Mouse (Mus musculus) MEL (cell line): ENCODE measurements around the gene C1qb. TPM values are rescaled to one million over a fixed set of nuclear protein-coding genes. Genes with fewer than 3 reads are reported as not detected.

Experiments used
- DNase-seq: peaks from one replicate; pipeline ENCODE4 v3.0.0; 2011; ENCODE audit warnings: low read depth, low spot score
- H3K27ac ChIP-seq: 2 replicates; pipeline ENCODE4 v1.5.1; 2012; ENCODE audit warnings: low read depth, mild to moderate bottlenecking, control low read depth, low read length, moderate library complexity; ENCODE audit not compliant: control insufficient read depth
- H3K27me3 ChIP-seq, 2 experiments: fragments of 150-350 bp in 1 of 2; sonication (generic) in 1 of 2; 2 replicates each; pipeline ENCODE4 v1.6.1; 2012; ENCODE audit warnings: low read length in 2 of 2, mild to moderate bottlenecking in 2 of 2, improper control_type of control experiment in 1 of 2, moderate library complexity in 1 of 2; ENCODE audit not compliant: insufficient read depth in 2 of 2, control insufficient read depth in 1 of 2
- H3K36me3 ChIP-seq, 2 experiments: 2 replicates each; pipeline ENCODE4 v1.6.1; 2012 to 2014; ENCODE audit warnings: low read length in 2 of 2, improper control_type of control experiment in 1 of 2, inconsistent platforms in 1 of 2, mild to moderate bottlenecking in 1 of 2; ENCODE audit not compliant: insufficient read depth in 2 of 2, control insufficient read depth in 1 of 2
- H3K4me1 ChIP-seq, 2 experiments: fragments of 150-350 bp in 1 of 2; sonication (generic) in 1 of 2; 2 replicates each; pipeline ENCODE4 v1.6.1; 2012; ENCODE audit warnings: low read length in 2 of 2, improper control_type of control experiment in 1 of 2, mild to moderate bottlenecking in 1 of 2; ENCODE audit not compliant: insufficient read depth in 2 of 2, control insufficient read depth in 1 of 2
- H3K4me3 ChIP-seq, 2 experiments: fragments of 150-350 bp in 1 of 2; sonication (generic) in 1 of 2; 2 replicates each; pipeline ENCODE4 v1.5.1; 2012; ENCODE audit warnings: low read depth in 2 of 2, low read length in 2 of 2, mild to moderate bottlenecking in 2 of 2, moderate library complexity in 2 of 2, control low read depth in 1 of 2, improper control_type of control experiment in 1 of 2; ENCODE audit not compliant: control insufficient read depth in 1 of 2, insufficient read depth in 1 of 2
- H3K79me2 ChIP-seq: 2 replicates; pipeline ENCODE4 v1.6.1; 2012; ENCODE audit warnings: mild to moderate bottlenecking, low read length, moderate library complexity; ENCODE audit not compliant: control insufficient read depth, poor library complexity, insufficient read depth
- H3K9ac ChIP-seq: 2 replicates; pipeline ENCODE4 v1.6.1; 2012; ENCODE audit warnings: low read depth, mild to moderate bottlenecking, control low read depth, low read length, moderate library complexity; ENCODE audit not compliant: control insufficient read depth, poor library complexity, severe bottlenecking
- H3K9me3 ChIP-seq: fragments of 150-350 bp; sonication (generic); replicated peaks from 2 replicates; pipeline ENCODE4 v1.6.1; 2012; ENCODE audit warnings: mild to moderate bottlenecking, low read length, improper control_type of control experiment, moderate library complexity; ENCODE audit not compliant: insufficient read depth
- BHLHE40 ChIP-seq: IDR thresholded peaks from 2 replicates; pipeline ENCODE4 v1.6.1; 2012; ENCODE audit warnings: low read depth, mild to moderate bottlenecking, inconsistent platforms, low read length, improper control_type of control experiment, borderline replicate concordance
- CHD1 ChIP-seq: IDR thresholded peaks from 2 replicates; pipeline ENCODE4 v1.6.1; 2012; ENCODE audit warnings: low read depth, mild to moderate bottlenecking, inconsistent platforms, low read length, improper control_type of control experiment
- CTCF ChIP-seq, 3 experiments: IDR thresholded peaks in 2 of 3; conservative IDR thresholded peaks in 1 of 3; 2 replicates each; pipeline ENCODE4 v1.5.1; 2011 to 2012; ENCODE audit warnings: low read length in 3 of 3, low read depth in 2 of 3, mild to moderate bottlenecking in 2 of 3, improper control_type of control experiment in 1 of 3, inconsistent platforms in 1 of 3, mixed read lengths in 1 of 3, moderate library complexity in 1 of 3; ENCODE audit not compliant: control insufficient read depth in 1 of 3, insufficient read depth in 1 of 3, poor library complexity in 1 of 3, severe bottlenecking in 1 of 3
- GABPA ChIP-seq: IDR thresholded peaks from 2 replicates; pipeline ENCODE4 v1.6.1; 2012; ENCODE audit warnings: low read depth, mild to moderate bottlenecking, inconsistent platforms, low read length, improper control_type of control experiment, moderate library complexity
- KAT2A ChIP-seq: conservative IDR thresholded peaks from 2 replicates; pipeline ENCODE4 v1.6.1; 2012; ENCODE audit warnings: low read depth, low read length, improper control_type of control experiment, inconsistent platforms
- MAX ChIP-seq: IDR thresholded peaks from 2 replicates; pipeline ENCODE4 v1.6.1; 2011; ENCODE audit warnings: low read length, improper control_type of control experiment
- MEF2A ChIP-seq: IDR thresholded peaks from 2 replicates; pipeline ENCODE4 v1.6.1; 2014; ENCODE audit warnings: low read depth, mild to moderate bottlenecking, inconsistent platforms, low read length, improper control_type of control experiment; ENCODE audit not compliant: poor library complexity, insufficient replicate concordance, severe bottlenecking; ENCODE audit errors: extremely low read depth
- MYC ChIP-seq: IDR thresholded peaks from 2 replicates; pipeline ENCODE4 v1.6.1; 2011; ENCODE audit warnings: low read depth, mild to moderate bottlenecking, low read length, improper control_type of control experiment, moderate library complexity
- NELFE ChIP-seq: IDR thresholded peaks from 2 replicates; pipeline ENCODE4 v1.6.1; 2011; ENCODE audit warnings: low read depth, low read length, improper control_type of control experiment
- POLR2AphosphoS2 ChIP-seq: IDR thresholded peaks from 2 replicates; pipeline ENCODE4 v1.6.1; 2011; ENCODE audit warnings: low read length, improper control_type of control experiment
- POLR2AphosphoS5 ChIP-seq: IDR thresholded peaks from 2 replicates; pipeline ENCODE4 v1.6.1; 2012; ENCODE audit warnings: low read depth, borderline replicate concordance, mild to moderate bottlenecking, inconsistent platforms, low read length, moderate library complexity, mixed read lengths
- RAD21 ChIP-seq: IDR thresholded peaks from 2 replicates; pipeline ENCODE4 v1.6.1; 2011; ENCODE audit warnings: mild to moderate bottlenecking, low read depth, low read length, improper control_type of control experiment
- RCOR1 ChIP-seq: IDR thresholded peaks from 2 replicates; pipeline ENCODE4 v1.6.1; 2012; ENCODE audit warnings: low read depth, mild to moderate bottlenecking, inconsistent platforms, low read length, improper control_type of control experiment
- SIN3A ChIP-seq: IDR thresholded peaks from 2 replicates; pipeline ENCODE4 v1.6.1; 2012; ENCODE audit warnings: low read length, improper control_type of control experiment, inconsistent platforms
- TAL1 ChIP-seq: IDR thresholded peaks from 2 replicates; pipeline ENCODE4 v1.6.1; 2012; ENCODE audit warnings: mild to moderate bottlenecking, inconsistent platforms, low read length, moderate library complexity, mixed read lengths
- USF1 ChIP-seq: IDR thresholded peaks from 2 replicates; pipeline ENCODE4 v1.6.1; 2014; ENCODE audit warnings: low read depth, mild to moderate bottlenecking, inconsistent platforms, low read length, improper control_type of control experiment, moderate library complexity
- ZKSCAN1 ChIP-seq: IDR thresholded peaks from 2 replicates; pipeline ENCODE4 v1.6.1; 2012; ENCODE audit warnings: low read depth, mild to moderate bottlenecking, inconsistent platforms, low read length, improper control_type of control experiment, moderate library complexity
- ZMIZ1 ChIP-seq: IDR thresholded peaks from 2 replicates; pipeline ENCODE4 v1.6.1; 2012; ENCODE audit warnings: low read depth, mild to moderate bottlenecking, inconsistent platforms, low read length, improper control_type of control experiment, moderate library complexity
- ZNF384 ChIP-seq: IDR thresholded peaks from 2 replicates; pipeline ENCODE4 v1.6.1; 2012; ENCODE audit warnings: low read depth, mild to moderate bottlenecking, inconsistent platforms, low read length, improper control_type of control experiment
- polyA plus RNA-seq, 2 experiments: library from polyadenylated mRNA; stranded (reverse) in 1 of 2; unstranded in 1 of 2; fragments of >175 nt in 1 of 2; fragments of >200 nt in 1 of 2; gene quantifications; 2 replicates each; pipeline versions ENCODE4 v1.2.1 to v1.2.4; 2012; ENCODE audit warnings: low replicate concordance in 2 of 2, low read depth in 1 of 2; ENCODE audit not compliant: insufficient read length in 2 of 2, insufficient read depth in 1 of 2, missing spikeins in 1 of 2
- total RNA-seq: library from RNA; depleted of rRNA; stranded (reverse); fragments of 300-350 nt; gene quantifications from 2 replicates; pipeline ENCODE4 v1.2.3, GENCODE M21; 2012

The C1qb gene
- total and polyA plus RNA-seq, 3 experiments = not detected

DNA sequence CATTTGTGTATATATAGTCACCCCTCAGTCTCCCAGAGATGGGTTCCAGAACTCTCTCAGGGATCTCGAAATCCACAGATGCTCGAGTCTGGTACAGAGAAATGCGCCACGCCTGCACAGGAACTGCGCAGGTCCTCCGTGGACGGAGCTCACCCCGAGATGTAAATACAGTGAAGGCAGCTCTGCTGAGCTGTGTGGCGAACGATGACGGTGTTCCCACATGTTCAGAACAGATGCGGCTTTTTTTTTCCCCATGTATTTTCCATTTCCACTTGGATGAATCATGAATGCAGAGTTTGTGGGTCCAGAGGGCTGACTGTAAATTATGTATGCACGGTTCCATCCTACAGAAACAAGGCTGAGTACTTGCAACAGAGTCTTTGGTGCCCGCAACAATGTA is 11.0 kb downstream of the C1qb start:
- no peaks in the 10 kb centered on the region for H3K9me3 ChIP-seq
- no peak for TF ChIP-seq RAD21
- TF ChIP-seq NELFE = no peak
- no peak for TF ChIP-seq CTCF (IDR thresholded peaks at IDR 0.05 in 2 of 3, conservative IDR thresholded peaks at IDR 0.05 in 1 of 3; ENCODE audit: control insufficient read depth in 1 of 3, insufficient read depth in 1 of 3, low read depth in 2 of 3, low read length in 3 of 3, poor library complexity in 1 of 3, severe bottlenecking in 1 of 3)
- TF ChIP-seq POLR2AphosphoS2 = no peak
- TF ChIP-seq KAT2A = no peak
- no peak for TF ChIP-seq MEF2A
- TF ChIP-seq MYC = no peak
- TF ChIP-seq USF1 = no peak
- TF ChIP-seq SIN3A = no peak
- TF ChIP-seq TAL1 = no peak
- TF ChIP-seq ZMIZ1 = no peak
- no peak for TF ChIP-seq MAX
- H3K79me2 ChIP-seq = no peaks in the 10 kb centered on the region
- H3K4me1 ChIP-seq = no peaks in the 10 kb centered on the region
- no peak overlapping the region for H3K9ac ChIP-seq
- no peak overlapping the region for H3K4me3 ChIP-seq
- DNase-seq = no peak
- H3K27me3 ChIP-seq = no peaks in the 10 kb centered on the region; a peak in 1 of 4 replicates
- H3K36me3 ChIP-seq = no peaks in the 10 kb centered on the region
- H3K27ac ChIP-seq = no peak overlapping the region

DNA sequence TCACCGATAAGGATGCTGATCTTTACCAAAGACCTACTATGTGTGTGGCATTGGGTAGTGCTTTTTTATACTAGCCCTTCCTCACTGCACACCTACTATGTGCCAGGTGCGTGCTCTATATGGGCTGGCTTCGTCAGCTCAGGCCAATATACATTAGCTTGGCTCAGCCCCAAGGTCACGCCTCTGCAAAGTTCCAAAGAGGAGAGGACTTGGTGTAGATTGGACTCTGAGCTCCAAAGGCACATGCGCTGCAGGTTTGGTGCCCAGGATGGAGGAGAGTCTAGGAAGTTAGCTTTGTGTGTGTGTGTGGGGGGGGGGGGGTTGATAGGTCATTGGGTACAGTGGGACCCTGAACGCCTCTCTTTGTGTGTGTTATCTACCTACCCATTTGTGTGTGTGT is 17.6 kb downstream of the C1qb start:
- DNase-seq = no peak
- TF ChIP-seq ZNF384 = no peak
- 0 out of 2 replicates have a peak, but pooled peaks have one; percentile 18 for TF ChIP-seq ZKSCAN1
- TF ChIP-seq POLR2AphosphoS5 = no peak

DNA sequence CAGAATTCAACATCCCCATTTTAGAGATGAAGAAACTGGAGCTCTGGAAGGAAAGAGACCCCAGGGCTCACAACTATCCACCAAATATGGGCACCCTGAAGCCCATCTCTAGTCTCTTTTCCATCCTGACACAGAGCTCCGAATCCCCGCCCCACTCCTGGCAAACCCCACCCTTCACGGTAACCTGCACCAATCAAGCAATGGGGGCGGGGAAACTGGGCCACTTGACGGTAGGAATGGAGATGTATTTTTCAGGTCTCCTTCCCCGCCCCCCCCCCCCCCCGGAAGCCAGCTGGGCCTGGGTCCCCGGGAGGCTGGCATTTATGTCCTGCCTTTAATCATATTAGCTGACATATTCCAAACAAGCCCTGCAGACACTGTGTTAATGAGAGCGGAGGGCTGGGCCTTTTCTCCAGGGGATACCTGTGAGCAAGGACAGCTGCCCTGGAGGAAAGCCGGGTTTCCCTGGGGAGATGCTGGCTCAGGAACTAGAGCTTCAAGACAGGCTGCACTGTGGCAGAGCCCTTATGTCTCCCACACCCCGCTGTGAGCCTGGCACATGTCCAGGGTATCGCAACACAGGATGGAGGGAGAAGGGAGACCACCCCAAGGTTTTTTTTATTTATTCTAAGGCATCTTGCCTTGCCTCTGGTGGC is 18.2 kb downstream of the C1qb start:
- Histone ChIP-seq H3K9me3 (no peaks in the 10 kb centered on the region), H3K79me2 (no peaks in the 10 kb centered on the region), H3K27me3 (no peaks in the 10 kb centered on the region), H3K27ac (no peak overlapping the region), H3K36me3 (no peaks in the 10 kb centered on the region), H3K9ac (no peak overlapping the region), H3K4me3 (no peak overlapping the region), H3K4me1 (no peaks in the 10 kb centered on the region)
- DNase-seq = no peak
- TF ChIP-seq RCOR1 (no peak), ZNF384 (no peak), BHLHE40 (no peak), NELFE (no peak), KAT2A (no peak), POLR2AphosphoS5 (no peak), CHD1 (no peak), GABPA (no peak), MYC (no peak), ZKSCAN1 (no peak), ZMIZ1 (no peak)

More for the DNA sequence above, 17.6 kb downstream of the C1qb start:
- Histone ChIP-seq H3K4me1 (no peaks in the 10 kb centered on the region), H3K79me2 (no peaks in the 10 kb centered on the region), H3K36me3 (no peaks in the 10 kb centered on the region), H3K9ac (no peak overlapping the region), H3K4me3 (no peak overlapping the region), H3K27ac (no peak overlapping the region), H3K9me3 (no peaks in the 10 kb centered on the region), H3K27me3 (no peaks in the 10 kb centered on the region; a peak in 1 of 4 replicates)
